Mouse (Mus musculus) liver, embryonic 14.5 days (tissue): ENCODE results near the gene Glrx. TPM values are rescaled to one million over a fixed set of nuclear protein-coding genes. Genes with fewer than 3 reads are reported as not detected.

Experiments
- ATAC-seq: fragments of 200-750 bp; cut with Nextera tagmentation; 2 replicates; pipeline ENCODE4 v1.8.0; 2017; ENCODE audit warnings: moderate number of reproducible peaks, mild to moderate bottlenecking, moderate library complexity; ENCODE audit not compliant: insufficient read depth
- DNase-seq, 3 experiments: peaks; one replicate each; pipeline ENCODE4 v3.0.0-alpha.2; 2012 to 2013; ENCODE audit warnings: low read depth in 3 of 3, low spot score in 3 of 3
- H3K27ac ChIP-seq: fragments of 300-500 bp; sonication (generic); 2 replicates; pipeline ENCODE4 v1.5.1; 2014; ENCODE audit warnings: moderate library complexity, mild to moderate bottlenecking, control low read depth, inconsistent platforms
- H3K27me3 ChIP-seq: fragments of 300-500 bp; sonication (generic); 2 replicates; pipeline ENCODE4 v1.6.1; 2014; ENCODE audit warnings: mild to moderate bottlenecking, low read length, moderate library complexity; ENCODE audit not compliant: control insufficient read depth, insufficient read depth
- H3K36me3 ChIP-seq: fragments of 300-500 bp; sonication (generic); replicated peaks from 2 replicates; pipeline ENCODE4 v1.6.1; 2014; ENCODE audit warnings: low read depth; ENCODE audit not compliant: control insufficient read depth, insufficient read depth
- H3K4me1 ChIP-seq, 2 experiments: fragments of 200-500 bp in 1 of 2; fragments of 300-500 bp in 1 of 2; sonication (generic) in 1 of 2; replicated peaks; 2 replicates each; pipeline ENCODE4 v1.6.1; 2012 to 2014; ENCODE audit warnings: antibody characterized with exemption in 1 of 2, inconsistent platforms in 1 of 2, low read length in 1 of 2; ENCODE audit not compliant: control insufficient read depth in 2 of 2, insufficient read depth in 2 of 2
- H3K4me2 ChIP-seq: fragments of 300-500 bp; sonication (generic); 2 replicates; pipeline ENCODE4 v1.6.1; 2014; ENCODE audit warnings: low read depth, mild to moderate bottlenecking, control low read depth, moderate library complexity
- H3K4me3 ChIP-seq, 2 experiments: fragments of 200-500 bp in 1 of 2; fragments of 300-500 bp in 1 of 2; sonication (generic) in 1 of 2; 2 replicates each; pipeline ENCODE4 v1.5.1; 2012 to 2014; ENCODE audit warnings: low read depth in 2 of 2, low read length in 2 of 2, mild to moderate bottlenecking in 2 of 2, control low read depth in 1 of 2, inconsistent platforms in 1 of 2, moderate library complexity in 1 of 2; ENCODE audit not compliant: insufficient read depth in 1 of 2
- H3K9ac ChIP-seq: fragments of 300-500 bp; sonication (generic); replicated peaks from 2 replicates; pipeline ENCODE4 v1.6.1; 2014; ENCODE audit warnings: mild to moderate bottlenecking, control low read depth, moderate library complexity
- H3K9me3 ChIP-seq: fragments of 300-500 bp; sonication (generic); 2 replicates; pipeline ENCODE4 v1.6.1; 2016; ENCODE audit warnings: low read length, mixed read lengths; ENCODE audit not compliant: control insufficient read depth
- CTCF ChIP-seq: IDR thresholded peaks from 2 replicates; pipeline ENCODE4 v1.5.1; 2016; ENCODE audit warnings: antibody characterized with exemption, low read depth, control low read depth
- EP300 ChIP-seq: IDR thresholded peaks from 2 replicates; pipeline ENCODE4 v1.6.1; 2016; ENCODE audit warnings: antibody characterized with exemption, low read depth
- WGBS: fragments of 180-500 bp; shearing (Covaris S2); extraction: QIAGEN DNeasy Blood & Tissue Kit; methylation state at CpG from one replicate; pipeline ENCODE4 v1.1.7; 2014; ENCODE audit not compliant: insufficient replicate concordance; 5-methylcytosine and 5-hydroxymethylcytosine counted together
- polyA plus RNA-seq, 2 experiments: library from polyadenylated mRNA; depleted of rRNA in 1 of 2; stranded (reverse) in 1 of 2; unstranded in 1 of 2; fragments of >200 nt; fragmentation: Nextera tagmentation in 1 of 2; extraction: Ambion mirVana in 1 of 2; gene quantifications; 2 replicates each; pipeline versions ENCODE4 v1.2.1 to v1.2.3; 2012 to 2014

Gene Glrx
- polyA plus RNA-seq, 2 experiments, result 21.6 to 40.4 TPM

GRCm38 (mm10) chr13:75843331-75843730, 3.7 kb downstream of the Glrx start:
- no peak overlapping the region for H3K27ac ChIP-seq
- DNase-seq (no peak), ATAC-seq (no peak)
- H3K27me3 ChIP-seq, result no peaks in the 10 kb centered on the region
- H3K4me2 ChIP-seq, result no peak overlapping the region
- peaks cover 10 to 35% of the 10 kb centered on the region in 2 experiments; a peak in 3 of 4 replicates for H3K4me1 ChIP-seq
- H3K9ac ChIP-seq, result no peak overlapping the region
- H3K4me3 ChIP-seq, result no peak overlapping the region
- TF ChIP-seq CTCF (no peak), EP300 (no peak)
- H3K9me3 ChIP-seq, result no peaks in the 10 kb centered on the region
- WGBS, result 78% methylated on average over 5 of the region's 5 CpGs
- no peaks in the 10 kb centered on the region for H3K36me3 ChIP-seq

- Histone ChIP-seq H3K4me1 (peaks cover 10 to 32% of the 10 kb centered on the region in 2 experiments; a peak in 3 of 4 replicates), H3K4me2 (peak overlapping the region; percentile 24; the same call in 1 of the 2 replicates), H3K4me3 (no peak overlapping the region), H3K9ac (no peak overlapping the region), H3K27ac (no peak overlapping the region), H3K9me3 (no peaks in the 10 kb centered on the region), H3K36me3 (no peaks in the 10 kb centered on the region), H3K27me3 (no peaks in the 10 kb centered on the region)
- no peak for ATAC-seq
- no peak for DNase-seq
- 43% methylated on average over 8 of the region's 8 CpGs for WGBS
- TF ChIP-seq EP300 (no peak), CTCF (no peak)
Observed at GRCm38 (mm10) chr13:75843993-75844683, 4.5 kb downstream of the Glrx start.

- 73% methylated on average over 2 of the region's 2 CpGs for WGBS
- TF ChIP-seq EP300 (no peak), CTCF (no peak)
- H3K4me1 ChIP-seq, result peaks cover 10 to 28% of the 10 kb centered on the region in 2 experiments; a peak in 3 of 4 replicates
- H3K27me3 ChIP-seq, result no peaks in the 10 kb centered on the region
- no peak for ATAC-seq
- no peak overlapping the region for H3K27ac ChIP-seq
- H3K4me3 ChIP-seq, result no peak overlapping the region
- no peaks in the 10 kb centered on the region for H3K9me3 ChIP-seq
- no peaks in the 10 kb centered on the region for H3K36me3 ChIP-seq
- no peak overlapping the region for H3K9ac ChIP-seq
- no peak for DNase-seq
- H3K4me2 ChIP-seq, result no peak overlapping the region
Observed at GRCm38 (mm10) chr13:75844833-75845518, 5.3 kb downstream of the Glrx start.

GRCm38 (mm10) chr13:75845519-75846166, 6.0 kb downstream of the Glrx start:
- DNase-seq, result no peak
- H3K27ac ChIP-seq, result no peak overlapping the region
- no peak overlapping the region for H3K9ac ChIP-seq
- H3K4me3 ChIP-seq, result no peak overlapping the region
- no peaks in the 10 kb centered on the region for H3K27me3 ChIP-seq
- no peaks in the 10 kb centered on the region for H3K36me3 ChIP-seq
- no peak overlapping the region for H3K4me2 ChIP-seq
- 26% methylated on average over 4 of the region's 4 CpGs for WGBS
- H3K9me3 ChIP-seq, result no peaks in the 10 kb centered on the region
- TF ChIP-seq EP300 (no peak), CTCF (no peak)
- ATAC-seq, result no peak
- peaks cover 10 to 26% of the 10 kb centered on the region in 2 experiments; a peak in 3 of 4 replicates for H3K4me1 ChIP-seq

GRCm38 (mm10) chr13:75847027-75847426, 7.4 kb downstream of the Glrx start:
- ATAC-seq, result no peak; the same call in 1 of the 2 replicates

More at GRCm38 (mm10) chr13:75847027-75847426, 7.4 kb downstream of the Glrx start:
- peaks cover 10 to 18% of the 10 kb centered on the region in 2 experiments; a peak in 3 of 4 replicates for H3K4me1 ChIP-seq
- no peak overlapping the region for H3K4me2 ChIP-seq
- H3K4me3 ChIP-seq, result no peak overlapping the region
- H3K36me3 ChIP-seq, result no peaks in the 10 kb centered on the region
- H3K9me3 ChIP-seq, result no peaks in the 10 kb centered on the region
- no peaks in the 10 kb centered on the region for H3K27me3 ChIP-seq
- WGBS, result 47% methylated on average over 6 of the region's 6 CpGs
- TF ChIP-seq EP300, result no peak; the same call in 1 of the 2 replicates
- no peak for TF ChIP-seq CTCF
- DNase-seq, result no peak
- no peak overlapping the region for H3K27ac ChIP-seq
- no peak overlapping the region for H3K9ac ChIP-seq
